Comparison of ENCODE assay signal across 7 mouse cellular contexts in the genomic region with DNA sequence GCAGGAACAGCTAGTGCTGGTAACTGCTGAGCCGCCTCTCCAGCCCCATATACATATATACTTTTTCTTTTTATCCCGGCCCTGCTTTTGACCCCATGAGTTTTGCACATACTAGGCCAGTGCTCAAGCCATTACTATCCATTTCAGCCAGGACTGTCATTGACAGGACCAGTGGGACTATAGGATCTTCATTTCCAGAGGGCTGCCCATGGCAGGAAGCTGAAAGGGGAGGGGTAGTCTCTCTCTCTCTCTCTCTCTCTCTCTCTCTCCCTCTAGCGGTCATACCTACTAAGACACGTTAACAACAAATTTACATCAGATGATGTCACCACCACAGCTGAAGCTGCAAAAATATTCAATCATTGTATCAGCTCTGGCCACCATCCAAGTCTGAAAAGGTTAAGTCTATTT. TPM values are rescaled to one million over a fixed set of nuclear protein-coding genes. Genes with fewer than 3 reads are reported as not detected.
A peak's percentile ranks its signal among the peaks of the same experiment; 100 is the strongest.
DNase-seq lines count a peak whose midpoint lies in the region; ATAC-seq and TF ChIP-seq lines count a peak whose summit lies in the region.

No protein-coding gene starts in this region.

- no peak overlapping the region for H3K4me2 ChIP-seq in liver, postnatal 0 days (ENCODE audit: low read depth, low read length)

- no peak overlapping the region for H3K9ac ChIP-seq in liver, postnatal 0 days (replicated peaks)

- WGBS in embryonic facial prominence, embryonic 10.5 days, result 18% methylated on average over 4 of the region's 4 CpGs
- WGBS in liver, postnatal 0 days (ENCODE audit: insufficient replicate concordance), result 12% methylated on average over 4 of the region's 4 CpGs

- intact Hi-C loops in left cerebral cortex, adult 2 months (cut with DNase I), result no loop called here

- TF ChIP-seq EP300 in liver, postnatal 0 days (IDR thresholded peaks at IDR 0.05; ENCODE audit: low read depth), result no peak

- no peak overlapping the region; the same call in 1 of the 2 replicates for H3K27ac ChIP-seq in left cerebral cortex, adult 2 months
- H3K27ac ChIP-seq in embryonic facial prominence, embryonic 10.5 days (replicated peaks), result no peak overlapping the region
- no peak overlapping the region for H3K27ac ChIP-seq in liver, postnatal 0 days (ENCODE audit: low read depth)

- peak; percentile 64 for TF ChIP-seq CTCF in left cerebral cortex, adult 2 months (IDR thresholded peaks at IDR 0.05)
- peak; percentile 82 for TF ChIP-seq CTCF in liver, postnatal 0 days (IDR thresholded peaks at IDR 0.05; ENCODE audit: low read depth)

- peaks cover 39% of the 10 kb centered on the region for H3K27me3 ChIP-seq in embryonic facial prominence, embryonic 10.5 days (replicated peaks; ENCODE audit: low read depth, poor library complexity, severe bottlenecking)
- no peaks in the 10 kb centered on the region for H3K27me3 ChIP-seq in liver, postnatal 0 days (ENCODE audit: insufficient read depth, low read length)

- H3K4me1 ChIP-seq in embryonic facial prominence, embryonic 10.5 days, result peaks cover 71% of the 10 kb centered on the region
- peaks cover 38% of the 10 kb centered on the region for H3K4me1 ChIP-seq in liver, postnatal 0 days (ENCODE audit: insufficient read depth)

- H3K9me3 ChIP-seq in embryonic facial prominence, embryonic 10.5 days, result no peaks in the 10 kb centered on the region
- no peaks in the 10 kb centered on the region for H3K9me3 ChIP-seq in liver, postnatal 0 days (ENCODE audit: low read length)

- no peaks in the 10 kb centered on the region for H3K36me3 ChIP-seq in embryonic facial prominence, embryonic 10.5 days (replicated peaks)
- H3K36me3 ChIP-seq in liver, postnatal 0 days (replicated peaks; ENCODE audit: insufficient read depth, low read length), result no peaks in the 10 kb centered on the region

- ATAC-seq in liver, postnatal 0 days, result no peak

- H3K4me3 ChIP-seq in left cerebral cortex, adult 2 months, result no peak overlapping the region
- peak overlapping the region; percentile 18; the same call in 1 of the 2 replicates for H3K4me3 ChIP-seq in embryonic facial prominence, embryonic 10.5 days
- H3K4me3 ChIP-seq in liver, postnatal 0 days (ENCODE audit: low read depth, low read length), result no peak overlapping the region

- DNase-seq in left cerebral cortex, adult 2 months (ENCODE audit: extremely low spot score in 1 of 2, low spot score in 2 of 2), result no peak
- DNase-seq in left cerebral cortex, adult 18-20 months (ENCODE audit: low spot score in 2 of 2), result no peak
- peak; percentile 76 for DNase-seq in ZHBTc4 (ENCODE audit: low read depth, low spot score)
- peak; percentile 55 for DNase-seq in embryonic facial prominence, embryonic 10.5 days (ENCODE audit: low spot score)
- DNase-seq in liver, postnatal 0 days, result no peak
- DNase-seq in thymus, postnatal 0 days (ENCODE audit: low spot score), result peak; percentile 77
- DNase-seq in frontal cortex, postnatal 25 days (ENCODE audit: low spot score in 2 of 2), result no peak

RNA-seq across cellular contexts. Expression of a gene that starts 1.9 kb away (rescaled TPM):
- 10 to 100 TPM; 10.3 to 12.9 TPM for total RNA-seq in left cerebral cortex, adult 2 months (2021)
- 10 to 100 TPM; 11.4 to 11.8 TPM for total RNA-seq in left cerebral cortex, adult 18-20 months (2021)
- 7.1 and 8.2 TPM in 2 replicates for polyA plus RNA-seq in embryonic facial prominence, embryonic 10.5 days (2016; fragmentation: Nextera tagmentation; extraction: Ambion mirVana)
- polyA plus RNA-seq in liver, postnatal 0 days (2015; fragmentation: Nextera tagmentation; extraction: Ambion mirVana), result 2.9 and 3.0 TPM in 2 replicates
- 3.7 and 4.8 TPM in 2 replicates for polyA plus RNA-seq in thymus, postnatal 0 days (2015; fragmentation: Nextera tagmentation; extraction: Ambion mirVana)

RNA-seq across cellular contexts. Expression of a gene that starts 3.3 kb away (rescaled TPM):
- 1 to 10 TPM; 2.6 to 2.9 TPM for total RNA-seq in left cerebral cortex, adult 2 months (2021)
- 1 to 10 TPM; 2.6 to 3.3 TPM for total RNA-seq in left cerebral cortex, adult 18-20 months (2021)
- 1.5 and 2.1 TPM in 2 replicates for polyA plus RNA-seq in embryonic facial prominence, embryonic 10.5 days (2016; fragmentation: Nextera tagmentation; extraction: Ambion mirVana)
- 0.13 TPM in 2 replicates for polyA plus RNA-seq in liver, postnatal 0 days (2015; fragmentation: Nextera tagmentation; extraction: Ambion mirVana)
- polyA plus RNA-seq in thymus, postnatal 0 days (2015; fragmentation: Nextera tagmentation; extraction: Ambion mirVana), result 0.85 and 0.98 TPM in 2 replicates

RNA-seq across cellular contexts. Expression of a gene that starts 24.9 kb away (rescaled TPM):
- 10 to 100 TPM; 26.8 to 28.6 TPM for total RNA-seq in left cerebral cortex, adult 2 months (2021)
- total RNA-seq in left cerebral cortex, adult 18-20 months (2021), result 10 to 100 TPM; 26.2 to 26.6 TPM
- polyA plus RNA-seq in embryonic facial prominence, embryonic 10.5 days (2016; fragmentation: Nextera tagmentation; extraction: Ambion mirVana), result 55.1 and 59.2 TPM in 2 replicates
- polyA plus RNA-seq in liver, postnatal 0 days (2015; fragmentation: Nextera tagmentation; extraction: Ambion mirVana), result 4.5 and 6.1 TPM in 2 replicates
- polyA plus RNA-seq in thymus, postnatal 0 days (2015; fragmentation: Nextera tagmentation; extraction: Ambion mirVana), result 26.7 and 31.3 TPM in 2 replicates

RNA-seq across cellular contexts. Expression of a gene that starts 25.6 kb away (rescaled TPM):
- 10 to 100 TPM; 46.4 to 47.3 TPM for total RNA-seq in left cerebral cortex, adult 2 months (2021)
- 10 to 100 TPM; 44.4 to 46.4 TPM for total RNA-seq in left cerebral cortex, adult 18-20 months (2021)
- 5.3 and 7.3 TPM in 2 replicates for polyA plus RNA-seq in embryonic facial prominence, embryonic 10.5 days (2016; fragmentation: Nextera tagmentation; extraction: Ambion mirVana)
- 1.8 and 2.1 TPM in 2 replicates for polyA plus RNA-seq in liver, postnatal 0 days (2015; fragmentation: Nextera tagmentation; extraction: Ambion mirVana)
- polyA plus RNA-seq in thymus, postnatal 0 days (2015; fragmentation: Nextera tagmentation; extraction: Ambion mirVana), result 2.2 and 2.3 TPM in 2 replicates

RNA-seq across cellular contexts. Expression of a gene that starts 28.4 kb away (rescaled TPM):
- 10 to 100 TPM; 36.2 to 40.7 TPM for total RNA-seq in left cerebral cortex, adult 2 months (2021)
- 10 to 100 TPM; 41.3 to 42.4 TPM for total RNA-seq in left cerebral cortex, adult 18-20 months (2021)
- 14.0 and 17.1 TPM in 2 replicates for polyA plus RNA-seq in embryonic facial prominence, embryonic 10.5 days (2016; fragmentation: Nextera tagmentation; extraction: Ambion mirVana)
- 1.2 and 2.2 TPM in 2 replicates for polyA plus RNA-seq in liver, postnatal 0 days (2015; fragmentation: Nextera tagmentation; extraction: Ambion mirVana)
- polyA plus RNA-seq in thymus, postnatal 0 days (2015; fragmentation: Nextera tagmentation; extraction: Ambion mirVana), result 2.4 and 2.9 TPM in 2 replicates

Comparison
In these comparisons a context has a peak if more than half of its experiments do, and no peak if none do; other contexts are left out.
1. DNase-seq: peak in ZHBTc4 (single experiment), embryonic facial prominence, embryonic 10.5 days (single experiment) and thymus, postnatal 0 days (single experiment); none in left cerebral cortex, adult 2 months (0 of 2), left cerebral cortex, adult 18-20 months (0 of 2), liver, postnatal 0 days (single experiment) and frontal cortex, postnatal 25 days (0 of 2).